Mouse (Mus musculus) lung, postnatal 0 days (tissue): ENCODE results near the gene Olfr574. TPM values are rescaled to one million over a fixed set of nuclear protein-coding genes. Genes with fewer than 3 reads are reported as not detected.

Source experiments
- ATAC-seq: fragments of 200-750 bp; cut with Nextera tagmentation; 2 replicates; pipeline ENCODE4 v1.8.0; 2017; ENCODE audit warnings: moderate library complexity
- DNase-seq: peaks from one replicate; pipeline ENCODE4 v3.0.0-alpha.2; 2016; ENCODE audit warnings: low spot score
- H3K27ac ChIP-seq: fragments of 300-500 bp; sonication (generic); 2 replicates; pipeline ENCODE4 v1.5.1; 2014; ENCODE audit warnings: antibody characterized with exemption, mild to moderate bottlenecking, low read length, mixed read lengths
- H3K27me3 ChIP-seq: fragments of 300-500 bp; sonication (generic); replicated peaks from 2 replicates; pipeline ENCODE4 v1.6.1; 2014; ENCODE audit warnings: low read length, mixed read lengths; ENCODE audit not compliant: insufficient read depth
- H3K36me3 ChIP-seq: fragments of 300-500 bp; sonication (generic); 2 replicates; pipeline ENCODE4 v1.6.1; 2014; ENCODE audit warnings: low read length, mixed read lengths; ENCODE audit not compliant: insufficient read depth
- H3K4me1 ChIP-seq: fragments of 300-500 bp; sonication (generic); 2 replicates; pipeline ENCODE4 v1.6.1; 2014; ENCODE audit warnings: antibody characterized with exemption, low read depth, low read length, mixed read lengths; ENCODE audit not compliant: insufficient read depth
- H3K4me2 ChIP-seq: fragments of 300-500 bp; sonication (generic); replicated peaks from 2 replicates; pipeline ENCODE4 v1.6.1; 2014; ENCODE audit warnings: low read depth, mild to moderate bottlenecking, low read length, moderate library complexity, mixed read lengths
- H3K4me3 ChIP-seq: fragments of 300-500 bp; sonication (generic); 2 replicates; pipeline ENCODE4 v1.5.1; 2014; ENCODE audit warnings: low read depth, low read length
- H3K9ac ChIP-seq: fragments of 300-500 bp; sonication (generic); replicated peaks from 2 replicates; pipeline ENCODE4 v1.6.1; 2014; ENCODE audit warnings: low read depth, mild to moderate bottlenecking
- H3K9me3 ChIP-seq: fragments of 300-500 bp; sonication (generic); 2 replicates; pipeline ENCODE4 v1.6.1; 2016; ENCODE audit warnings: low read length, mixed read lengths
- CTCF ChIP-seq: IDR thresholded peaks from 2 replicates; pipeline ENCODE4 v1.5.1; 2016; ENCODE audit warnings: antibody characterized with exemption, mild to moderate bottlenecking
- EP300 ChIP-seq: IDR thresholded peaks from 2 replicates; pipeline ENCODE4 v1.6.1; 2016; ENCODE audit warnings: antibody characterized with exemption, mild to moderate bottlenecking, control low read depth
- WGBS: fragments of 180-500 bp; shearing (Covaris S2); extraction: QIAGEN DNeasy Blood & Tissue Kit; methylation state at CpG from one replicate; pipeline ENCODE4 v1.1.7; 2014; 5-methylcytosine and 5-hydroxymethylcytosine counted together
- polyA plus RNA-seq: library from polyadenylated mRNA; unstranded; fragments of >200 nt; fragmentation: Nextera tagmentation; extraction: Ambion mirVana; gene quantifications from 2 replicates; pipeline ENCODE4 v1.2.1, GENCODE M21; 2015

The Olfr574 gene
- polyA plus RNA-seq, 1 experiment from 2014 or later = not detected

DNA sequence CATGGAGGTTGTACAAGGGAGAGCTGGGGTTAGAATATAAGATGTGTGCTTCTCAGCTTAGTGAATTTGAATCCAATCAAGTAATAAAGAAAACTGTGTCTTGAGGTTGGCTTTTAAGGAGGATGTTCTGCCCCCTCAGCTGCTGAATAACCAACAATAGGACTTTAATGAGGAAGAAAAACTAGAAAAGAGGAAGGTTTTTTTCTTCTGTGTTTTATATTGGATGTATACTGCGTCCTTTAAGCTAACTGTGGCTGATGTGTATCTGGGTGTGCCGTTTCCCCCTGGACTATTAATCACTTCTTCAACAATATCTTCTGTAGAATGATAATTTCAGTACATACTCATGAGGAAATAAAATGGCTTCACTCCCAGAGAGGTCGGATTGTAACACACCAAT is 21.2 kb upstream of the Olfr574 start:
- Histone ChIP-seq H3K9ac (no peak overlapping the region), H3K36me3 (no peaks in the 10 kb centered on the region), H3K27me3 (no peaks in the 10 kb centered on the region), H3K27ac (no peak overlapping the region), H3K4me1 (no peaks in the 10 kb centered on the region), H3K4me2 (no peak overlapping the region), H3K4me3 (no peak overlapping the region), H3K9me3 (no peaks in the 10 kb centered on the region)
- no peak for DNase-seq
- ATAC-seq = no peak
- TF ChIP-seq EP300 = no peak
- no peak for TF ChIP-seq CTCF
- 51% methylated on average over 3 of the region's 3 CpGs for WGBS

GRCm38 (mm10) chr7:102942475-102942874 is 5.8 kb upstream of the Olfr574 start, which contains the start of gene Olfr573-ps1:
Olfr573-ps1 (minus strand) TSS chr7:102942575.
- H3K4me1 ChIP-seq = no peaks in the 10 kb centered on the region
- H3K9ac ChIP-seq = no peak within 1 kb of the TSS
- H3K4me3 ChIP-seq = no peak within 1 kb of the TSS
- H3K36me3 ChIP-seq = no peaks in the 10 kb centered on the region
- no peak for ATAC-seq
- H3K4me2 ChIP-seq = no peak within 1 kb of the TSS
- WGBS = 78% methylated on average over 2 of the region's 2 CpGs
- TF ChIP-seq EP300 = no peak
- H3K9me3 ChIP-seq = no peaks in the 10 kb centered on the region
- no peaks in the 10 kb centered on the region for H3K27me3 ChIP-seq
- DNase-seq = no peak
- H3K27ac ChIP-seq = no peak within 1 kb of the TSS

GRCm38 (mm10) chr7:102943417-102943816 is 4.8 kb upstream of the Olfr574 start:
- no peak for TF ChIP-seq EP300
- TF ChIP-seq CTCF = no peak
- no peaks in the 10 kb centered on the region for H3K36me3 ChIP-seq
- 83% methylated on average over 1 of the region's 1 CpGs for WGBS
- H3K9me3 ChIP-seq = no peaks in the 10 kb centered on the region
- no peak overlapping the region for H3K27ac ChIP-seq
- H3K4me1 ChIP-seq = no peaks in the 10 kb centered on the region
- ATAC-seq (no peak), DNase-seq (no peak)
- H3K4me3 ChIP-seq = no peak overlapping the region
- no peak overlapping the region for H3K9ac ChIP-seq
- no peak overlapping the region for H3K4me2 ChIP-seq
- H3K27me3 ChIP-seq = no peaks in the 10 kb centered on the region

GRCm38 (mm10) chr7:102950732-102951131 is 2.5 kb downstream of the Olfr574 start:
- 35% methylated on average over 1 of the region's 1 CpGs for WGBS
- DNase-seq (no peak), ATAC-seq (no peak)
- Histone ChIP-seq H3K27me3 (no peaks in the 10 kb centered on the region), H3K9ac (no peak overlapping the region), H3K27ac (no peak overlapping the region), H3K36me3 (no peaks in the 10 kb centered on the region), H3K4me3 (no peak overlapping the region), H3K4me1 (no peaks in the 10 kb centered on the region), H3K4me2 (no peak overlapping the region), H3K9me3 (no peaks in the 10 kb centered on the region)
- no peak for TF ChIP-seq EP300
- TF ChIP-seq CTCF = no peak

GRCm38 (mm10) chr7:102958137-102958536 is 9.9 kb downstream of the Olfr574 start:
- TF ChIP-seq EP300 (no peak), CTCF (no peak)
- no peak overlapping the region for H3K27ac ChIP-seq
- H3K27me3 ChIP-seq = no peaks in the 10 kb centered on the region
- no peak for ATAC-seq
- 47% methylated on average over 3 of the region's 3 CpGs for WGBS
- no peak overlapping the region for H3K4me3 ChIP-seq
- no peak for DNase-seq
- no peak overlapping the region for H3K4me2 ChIP-seq
- no peak overlapping the region for H3K9ac ChIP-seq
- H3K4me1 ChIP-seq = no peaks in the 10 kb centered on the region
- no peaks in the 10 kb centered on the region for H3K9me3 ChIP-seq
- no peaks in the 10 kb centered on the region for H3K36me3 ChIP-seq

DNA sequence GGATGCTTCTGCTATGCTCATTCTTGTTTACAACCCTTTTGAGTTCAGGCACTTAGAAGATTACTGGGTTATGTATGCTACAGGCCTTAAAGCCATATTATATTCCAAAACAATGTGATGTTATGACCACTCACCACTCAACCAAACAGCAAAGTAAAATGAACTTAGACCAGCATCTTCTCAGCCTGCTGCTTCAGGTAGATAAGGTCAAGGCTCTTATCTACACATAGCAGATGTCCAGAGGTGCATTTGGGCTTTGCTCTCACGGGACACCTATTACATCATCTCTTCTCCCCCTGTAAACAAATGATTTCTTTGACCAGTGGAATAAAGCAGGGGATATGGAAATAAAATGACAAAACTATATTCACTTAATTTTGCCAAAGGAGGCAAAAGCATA is 10.3 kb downstream of the Olfr574 start, which contains the start of gene Olfr575:
TSS of gene Olfr575 (minus strand) at position 183 of the 400 bp plus-strand sequence.
- 14% methylated on average over 1 of the region's 1 CpGs for WGBS
- no peak for DNase-seq
- Histone ChIP-seq H3K4me1 (no peaks in the 10 kb centered on the region), H3K36me3 (no peaks in the 10 kb centered on the region), H3K27me3 (no peaks in the 10 kb centered on the region), H3K4me3 (no peak within 1 kb of the TSS), H3K9me3 (no peaks in the 10 kb centered on the region), H3K9ac (no peak within 1 kb of the TSS), H3K4me2 (no peak within 1 kb of the TSS), H3K27ac (no peak within 1 kb of the TSS)
- TF ChIP-seq EP300 (no peak), CTCF (no peak)
- no peak for ATAC-seq

- Histone ChIP-seq H3K36me3 (no peaks in the 10 kb centered on the region), H3K27me3 (no peaks in the 10 kb centered on the region), H3K4me3 (no peak within 1 kb of the TSS), H3K9ac (no peak within 1 kb of the TSS), H3K4me2 (no peak within 1 kb of the TSS), H3K9me3 (no peaks in the 10 kb centered on the region), H3K27ac (no peak within 1 kb of the TSS), H3K4me1 (no peaks in the 10 kb centered on the region)
- ATAC-seq (no peak), DNase-seq (no peak)
- no peak for TF ChIP-seq EP300
- TF ChIP-seq CTCF = no peak
- 7% methylated on average over 2 of the region's 2 CpGs for WGBS
These were observed 14.1 kb downstream of the Olfr574 start, which contains the start of gene Olfr576 for GRCm38 (mm10) chr7:102962360-102962759. Olfr576 (plus strand) TSS chr7:102962660.
